Mouse (Mus musculus) lung, embryonic 15.5 days (tissue): ENCODE results near the gene Hs3st1. TPM values are rescaled to one million over a fixed set of nuclear protein-coding genes. Genes with fewer than 3 reads are reported as not detected.
A peak's percentile ranks its signal among the peaks of the same experiment; 100 is the strongest.
"Not testable (repeated sequence)": the region's sequence is repeated elsewhere in the genome, so short reads cannot be mapped to it uniquely, and the experiment has no call there.

Source experiments
- ATAC-seq: fragments of 200-750 bp; cut with Nextera tagmentation; 2 replicates; pipeline ENCODE4 v1.8.0; 2017; ENCODE audit warnings: moderate number of reproducible peaks, borderline replicate concordance; ENCODE audit not compliant: low FRiP score, low TSS enrichment; ENCODE audit errors: extremely low read depth
- H3K27ac ChIP-seq: fragments of 300-500 bp; sonication (generic); 2 replicates; pipeline ENCODE4 v1.5.1; 2015; ENCODE audit warnings: moderate library complexity, mild to moderate bottlenecking, inconsistent platforms
- H3K27me3 ChIP-seq: fragments of 300-500 bp; sonication (generic); 2 replicates; pipeline ENCODE4 v1.6.1; 2015; ENCODE audit warnings: inconsistent platforms
- H3K36me3 ChIP-seq: fragments of 300-500 bp; sonication (generic); 2 replicates; pipeline ENCODE4 v1.6.1; 2015; ENCODE audit warnings: inconsistent platforms
- H3K4me1 ChIP-seq: fragments of 300-500 bp; sonication (generic); 2 replicates; pipeline ENCODE4 v1.6.1; 2015; ENCODE audit warnings: inconsistent platforms
- H3K4me2 ChIP-seq: fragments of 300-500 bp; sonication (generic); 2 replicates; pipeline ENCODE4 v1.6.1; 2015; ENCODE audit warnings: inconsistent platforms, mild to moderate bottlenecking, moderate library complexity
- H3K4me3 ChIP-seq: fragments of 300-500 bp; sonication (generic); 2 replicates; pipeline ENCODE4 v1.5.1; 2015; ENCODE audit warnings: mild to moderate bottlenecking, inconsistent platforms
- H3K9ac ChIP-seq: fragments of 300-500 bp; sonication (generic); 2 replicates; pipeline ENCODE4 v1.6.1; 2015; ENCODE audit warnings: inconsistent platforms
- H3K9me3 ChIP-seq: fragments of 300-500 bp; sonication (generic); 2 replicates; pipeline ENCODE4 v1.6.1; 2016; ENCODE audit warnings: inconsistent platforms
- WGBS: fragments of 180-500 bp; shearing (Covaris S2); methylation state at CpG from one replicate; pipeline ENCODE4 v1.1.7; 2015; 5-methylcytosine and 5-hydroxymethylcytosine counted together
- polyA plus RNA-seq: library from polyadenylated mRNA; unstranded; fragments of >200 nt; fragmentation: Nextera tagmentation; extraction: Ambion mirVana; gene quantifications from 2 replicates; pipeline ENCODE4 v1.2.1, GENCODE M21; 2015

Gene Hs3st1
- polyA plus RNA-seq = 2.1 and 2.6 TPM in 2 replicates

- 86% methylated on average over 15 of the region's 15 CpGs for WGBS
Observed at GRCm38 (mm10) chr5:39755375-39755774, at the start of gene Hs3st1. Hs3st1 (minus strand) TSS chr5:39755475.

GRCm38 (mm10) chr5:39804663-39805062 is 49.4 kb upstream of the Hs3st1 start:
- Histone ChIP-seq H3K27me3 (no peaks in the 10 kb centered on the region), H3K4me1 (no peaks in the 10 kb centered on the region), H3K27ac (no peak overlapping the region), H3K36me3 (no peaks in the 10 kb centered on the region), H3K4me3 (no peak overlapping the region), H3K4me2 (no peak overlapping the region), H3K9ac (no peak overlapping the region), H3K9me3 (no peaks in the 10 kb centered on the region)
- no peak for ATAC-seq
- 82% methylated on average over 5 of the region's 5 CpGs for WGBS

More at GRCm38 (mm10) chr5:39755375-39755774, at the start of gene Hs3st1:
- H3K36me3 ChIP-seq, H3K9ac ChIP-seq, ATAC-seq, H3K27ac ChIP-seq, H3K9me3 ChIP-seq, H3K4me1 ChIP-seq, H3K27me3 ChIP-seq, H3K4me2 ChIP-seq, H3K4me3 ChIP-seq: not testable (repeated sequence)

- no peak overlapping the region for H3K9ac ChIP-seq
- H3K27ac ChIP-seq = no peak overlapping the region
- WGBS = 66% methylated on average over 3 of the region's 3 CpGs
- no peak for ATAC-seq
- no peaks in the 10 kb centered on the region for H3K27me3 ChIP-seq
- no peaks in the 10 kb centered on the region for H3K9me3 ChIP-seq
- no peaks in the 10 kb centered on the region for H3K36me3 ChIP-seq
- no peak overlapping the region for H3K4me2 ChIP-seq
- H3K4me1 ChIP-seq = no peaks in the 10 kb centered on the region
- no peak overlapping the region for H3K4me3 ChIP-seq
Observed at GRCm38 (mm10) chr5:39803941-39804340, 48.7 kb upstream of the Hs3st1 start.

GRCm38 (mm10) chr5:39803457-39803856 is 48.2 kb upstream of the Hs3st1 start:
- 65% methylated on average over 3 of the region's 3 CpGs for WGBS
- H3K9ac ChIP-seq = no peak overlapping the region
- no peaks in the 10 kb centered on the region for H3K27me3 ChIP-seq
- H3K36me3 ChIP-seq = no peaks in the 10 kb centered on the region
- H3K4me2 ChIP-seq = no peak overlapping the region
- H3K27ac ChIP-seq = no peak overlapping the region
- no peaks in the 10 kb centered on the region for H3K9me3 ChIP-seq
- H3K4me3 ChIP-seq = no peak overlapping the region
- no peak for ATAC-seq
- H3K4me1 ChIP-seq = no peaks in the 10 kb centered on the region

- WGBS = 74% methylated on average over 3 of the region's 3 CpGs
- H3K36me3 ChIP-seq = no peaks in the 10 kb centered on the region
- H3K9ac ChIP-seq = no peak overlapping the region
- H3K27me3 ChIP-seq = no peaks in the 10 kb centered on the region
- no peaks in the 10 kb centered on the region for H3K9me3 ChIP-seq
- no peak overlapping the region for H3K27ac ChIP-seq
- H3K4me3 ChIP-seq = no peak overlapping the region
- no peak for ATAC-seq
- no peak overlapping the region for H3K4me2 ChIP-seq
- H3K4me1 ChIP-seq = no peaks in the 10 kb centered on the region
Observed at GRCm38 (mm10) chr5:39802110-39802509, 46.8 kb upstream of the Hs3st1 start.

DNA sequence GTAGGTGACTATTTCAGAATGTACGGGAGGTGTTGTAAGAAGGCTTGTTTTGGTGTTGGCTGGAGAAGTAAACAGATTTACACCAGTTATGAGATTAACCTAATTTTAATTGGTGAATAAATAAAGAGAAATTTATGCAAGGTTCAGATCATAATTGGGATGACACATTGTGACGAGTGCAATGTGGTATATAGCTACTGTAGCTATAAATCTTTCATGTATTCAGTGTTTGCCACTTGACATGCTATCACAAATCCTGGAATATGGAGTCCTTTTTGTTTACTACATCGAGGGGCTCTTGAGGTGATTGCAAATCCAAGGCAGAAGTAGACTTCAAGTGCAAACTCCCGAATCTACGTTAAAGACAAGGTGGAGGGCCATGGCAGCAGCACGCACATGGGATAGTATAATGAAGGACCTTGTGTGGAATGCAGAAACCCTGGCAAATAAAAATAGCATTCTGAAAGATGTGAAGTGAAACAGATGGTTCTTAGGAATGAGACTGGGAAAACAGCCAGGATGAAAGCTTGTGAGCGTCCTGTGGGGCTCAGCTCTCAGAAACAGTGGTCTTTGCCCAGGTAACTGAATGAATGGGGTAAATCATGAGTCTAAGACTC is 21.9 kb upstream of the Hs3st1 start:
- Histone ChIP-seq H3K4me1 (no peaks in the 10 kb centered on the region), H3K27ac (no peak overlapping the region), H3K4me3 (no peak overlapping the region), H3K9me3 (no peaks in the 10 kb centered on the region), H3K9ac (no peak overlapping the region), H3K36me3 (no peaks in the 10 kb centered on the region), H3K4me2 (no peak overlapping the region), H3K27me3 (no peaks in the 10 kb centered on the region)
- ATAC-seq = no peak
- 65% methylated on average over 7 of the region's 7 CpGs for WGBS

DNA sequence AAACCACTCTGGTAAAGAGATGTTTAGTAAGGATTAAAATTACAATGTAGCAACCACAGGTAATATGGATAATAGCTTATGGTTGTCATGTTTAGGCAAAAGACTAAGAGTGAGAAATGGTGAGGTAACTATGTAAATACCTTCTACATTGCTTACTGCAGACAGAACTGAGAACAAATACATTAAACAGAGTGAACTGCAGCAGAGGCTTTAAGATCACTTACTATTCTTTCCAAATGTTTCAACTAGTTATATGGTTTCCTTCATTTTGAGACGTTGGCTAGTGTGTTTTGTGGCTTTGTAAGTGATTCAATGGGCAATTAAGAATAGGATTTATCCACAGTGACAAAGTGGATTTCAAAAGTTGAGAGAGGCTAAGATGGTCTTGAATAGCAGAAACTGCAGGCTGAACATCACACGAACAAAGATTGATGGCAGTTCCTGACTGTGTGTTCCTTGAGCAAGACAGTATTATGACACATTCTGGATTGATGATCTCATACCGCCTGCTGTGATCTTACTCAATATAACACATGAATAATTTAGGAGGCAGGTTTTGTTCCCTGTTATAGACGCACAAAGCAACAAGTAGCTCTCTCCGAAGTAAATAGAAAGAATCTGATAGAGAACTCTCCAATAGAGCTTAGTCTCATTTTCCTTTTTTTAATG is 16.5 kb upstream of the Hs3st1 start:
- WGBS = 57% methylated on average over 5 of the region's 5 CpGs
- Histone ChIP-seq H3K4me1 (no peaks in the 10 kb centered on the region), H3K9ac (no peak overlapping the region), H3K9me3 (no peaks in the 10 kb centered on the region), H3K4me3 (no peak overlapping the region), H3K4me2 (no peak overlapping the region), H3K27ac (no peak overlapping the region), H3K27me3 (no peaks in the 10 kb centered on the region), H3K36me3 (no peaks in the 10 kb centered on the region)
- ATAC-seq = no peak

GRCm38 (mm10) chr5:39761682-39762456 is 6.6 kb upstream of the Hs3st1 start:
- no peak overlapping the region for H3K4me3 ChIP-seq
- no peak overlapping the region for H3K27ac ChIP-seq
- ATAC-seq = no peak
- H3K9me3 ChIP-seq = no peaks in the 10 kb centered on the region
- H3K36me3 ChIP-seq = no peaks in the 10 kb centered on the region
- no peaks in the 10 kb centered on the region for H3K4me1 ChIP-seq
- no peaks in the 10 kb centered on the region for H3K27me3 ChIP-seq
- 73% methylated on average over 8 of the region's 8 CpGs for WGBS
- H3K9ac ChIP-seq = no peak overlapping the region
- H3K4me2 ChIP-seq = no peak overlapping the region

DNA sequence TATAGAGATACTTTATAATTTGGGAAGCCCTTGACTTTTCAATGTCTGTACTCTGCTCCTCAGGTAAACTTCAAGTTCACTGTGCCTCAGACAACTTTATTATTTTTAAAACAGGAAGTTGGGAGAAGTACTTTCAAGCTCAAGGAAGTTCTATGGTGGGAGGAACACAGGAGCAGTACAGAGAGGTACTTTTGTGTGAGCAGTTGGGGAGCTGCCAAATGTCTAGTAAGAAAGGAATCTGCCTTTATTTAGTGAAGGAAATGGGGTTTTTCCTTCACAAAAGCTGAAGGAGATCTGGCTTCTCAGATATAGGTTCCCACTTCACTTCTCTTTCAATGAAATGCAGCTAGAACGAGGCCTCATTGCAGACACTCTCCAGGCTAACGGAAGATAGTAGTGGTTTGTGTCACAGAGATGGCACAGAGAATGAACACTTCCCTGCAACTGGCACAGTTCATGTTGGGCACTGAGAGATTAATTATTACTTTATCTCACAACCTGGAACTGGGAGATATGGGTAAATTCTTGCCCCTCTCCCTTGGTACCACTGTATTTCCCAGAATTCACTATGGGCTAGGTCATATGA is 3.7 kb upstream of the Hs3st1 start:
- no peaks in the 10 kb centered on the region for H3K27me3 ChIP-seq
- WGBS = 50% methylated on average over 2 of the region's 2 CpGs
- no peak overlapping the region for H3K9ac ChIP-seq
- no peak overlapping the region for H3K4me2 ChIP-seq
- no peak overlapping the region for H3K4me3 ChIP-seq
- H3K36me3 ChIP-seq = no peaks in the 10 kb centered on the region
- H3K27ac ChIP-seq = 0 out of 2 replicates have a peak overlapping the region, but pooled peaks have one; percentile 45
- H3K4me1 ChIP-seq = no peaks in the 10 kb centered on the region
- ATAC-seq = no peak; the same call in 1 of the 2 replicates
- H3K9me3 ChIP-seq = no peaks in the 10 kb centered on the region

- ATAC-seq = no peak
- no peaks in the 10 kb centered on the region for H3K36me3 ChIP-seq
- H3K9ac ChIP-seq = no peak overlapping the region
- H3K4me1 ChIP-seq = no peaks in the 10 kb centered on the region
- H3K4me2 ChIP-seq = no peak overlapping the region
- H3K4me3 ChIP-seq = no peak overlapping the region
- WGBS = 68% methylated on average over 2 of the region's 2 CpGs
- H3K27me3 ChIP-seq = no peaks in the 10 kb centered on the region
- H3K27ac ChIP-seq = no peak overlapping the region
- H3K9me3 ChIP-seq = no peaks in the 10 kb centered on the region
Observed at GRCm38 (mm10) chr5:39736843-39737242, 18.4 kb downstream of the Hs3st1 start.

DNA sequence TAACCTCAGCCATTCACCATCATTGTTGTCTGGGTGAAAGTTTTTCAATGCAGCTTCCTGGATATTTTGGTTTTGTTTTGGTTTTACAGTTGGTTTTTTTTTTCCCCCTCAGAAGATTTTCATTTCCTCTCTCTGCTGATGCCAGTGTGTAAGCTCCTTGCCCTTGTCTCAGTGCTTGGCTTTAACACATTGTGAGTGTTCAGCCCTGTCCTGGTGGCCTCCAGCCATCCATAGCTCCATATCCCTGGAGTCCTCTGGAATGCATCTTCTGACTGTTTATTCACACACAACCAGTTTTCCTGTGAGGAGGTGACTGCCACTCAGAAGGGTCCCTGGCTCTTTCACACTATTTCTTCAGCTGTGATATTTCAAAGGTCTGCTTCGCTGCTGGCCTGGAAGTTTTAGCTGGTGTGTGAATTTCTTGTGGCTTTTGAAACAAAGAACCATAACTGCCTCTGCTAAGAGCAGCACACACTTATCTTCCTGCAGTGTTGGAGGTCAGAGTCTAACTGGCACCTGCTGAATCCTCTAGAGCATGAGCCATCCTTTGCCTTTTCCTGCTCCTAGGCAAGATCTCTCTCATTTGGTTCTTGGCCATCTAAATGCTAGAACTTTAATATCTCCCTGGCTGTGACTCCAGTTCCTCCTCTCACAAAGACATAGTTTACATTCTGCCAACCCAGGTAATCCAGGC is 21.4 kb downstream of the Hs3st1 start:
- WGBS = 68% methylated on average over 1 of the region's 1 CpGs
- no peak for ATAC-seq
- H3K27ac ChIP-seq = no peak overlapping the region

More for the DNA sequence above, 21.4 kb downstream of the Hs3st1 start:
- H3K4me3 ChIP-seq = no peak overlapping the region
- H3K4me2 ChIP-seq = no peak overlapping the region
- no peaks in the 10 kb centered on the region for H3K36me3 ChIP-seq
- no peak overlapping the region for H3K9ac ChIP-seq
- H3K4me1 ChIP-seq = no peaks in the 10 kb centered on the region
- no peaks in the 10 kb centered on the region for H3K27me3 ChIP-seq
- no peaks in the 10 kb centered on the region for H3K9me3 ChIP-seq
